Mouse (Mus musculus): ENCODE measurements around the gene Enah.

- TF ChIP-seq CTCF (conservative IDR thresholded peaks at IDR 0.05; ENCODE audit: low read length) (no peak), POU5F1 (IDR thresholded peaks at IDR 0.05; ENCODE audit: borderline replicate concordance, low read length) (no peak)
Measured at GRCm38 (mm10) chr1:182040538-182040937, 20.7 kb upstream of the Enah start.
